Mouse (Mus musculus) lung, adult 2 months (tissue): ENCODE measurements around the gene Cytl1.

Source experiments
- CTCF ChIP-seq: fragments of 200-500 bp; IDR thresholded peaks from 2 replicates; pipeline ENCODE4 v1.5.1; 2011; ENCODE audit warnings: mild to moderate bottlenecking, low read length, control low read depth; ENCODE audit not compliant: insufficient read depth
- POLR2A ChIP-seq: fragments of 200-500 bp; IDR thresholded peaks from 2 replicates; pipeline ENCODE4 v1.6.1; 2011; ENCODE audit warnings: low read depth, mild to moderate bottlenecking, control low read depth, low read length, borderline replicate concordance; ENCODE audit errors: extremely low read depth

GRCm38 (mm10) chr5:37765851-37766250, 30.5 kb downstream of the Cytl1 start:
- TF ChIP-seq CTCF (no peak), POLR2A (no peak)
